Mouse (Mus musculus) thymus, adult 18-20 months (tissue): ENCODE measurements around the gene Pramef12.
A peak's percentile ranks its signal among the peaks of the same experiment; 100 is the strongest.
"Not testable (repeated sequence)": the region's sequence is repeated elsewhere in the genome, so short reads cannot be mapped to it uniquely, and the experiment has no call there.

Experiments used
- DNase-seq, 2 experiments: peaks; one replicate each; pipeline ENCODE4 v3.0.0; 2022; ENCODE audit warnings: mixed read lengths in 2 of 2

The Pramef12 gene

DNA sequence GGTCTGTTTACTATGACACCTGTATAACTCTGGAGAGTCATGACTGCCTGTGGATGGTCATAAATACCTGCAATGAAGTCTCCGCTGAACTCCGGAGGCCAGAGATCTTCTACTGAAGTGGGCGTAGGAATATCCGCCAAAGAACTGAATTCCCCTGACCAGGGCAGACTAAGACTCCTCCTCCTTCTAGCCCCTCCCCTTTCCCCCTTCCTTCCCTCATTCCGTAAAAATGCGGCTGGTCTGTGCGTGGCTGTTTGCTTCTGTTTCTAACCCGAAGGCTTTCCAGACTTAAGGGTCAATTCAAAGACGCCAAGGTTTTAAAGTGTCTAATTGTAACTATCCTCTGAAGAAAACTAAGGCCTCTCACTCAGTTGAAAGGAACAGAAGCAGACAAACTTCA, at the start of gene Pramef12:
Gene Pramef12 (minus strand): TSS at position 175 of the 400 bp plus-strand sequence.
- DNase-seq: no peak

DNA sequence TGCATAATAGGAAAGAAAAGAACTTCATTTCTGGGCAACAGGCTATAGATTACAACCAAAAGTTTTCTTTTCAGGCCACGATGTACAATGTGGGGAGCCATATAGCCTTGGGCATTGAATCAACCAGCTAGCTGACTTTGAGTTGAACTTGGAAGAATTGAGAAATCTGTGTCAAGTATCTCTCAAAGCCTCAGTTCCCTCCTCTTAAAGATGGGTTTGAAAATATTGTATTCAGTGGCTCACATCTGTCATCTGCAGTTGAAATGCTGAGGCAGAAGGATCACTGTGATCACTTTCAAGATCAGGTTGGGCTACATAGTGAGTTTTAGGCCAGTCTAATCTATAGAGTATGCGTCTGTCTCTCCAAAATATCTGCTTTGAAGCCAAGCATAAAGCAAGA, 45.0 kb upstream of the Pramef12 start, which contains the start of gene Gm9944:
Gene Gm9944 (minus strand): TSS at position 101 of the 400 bp plus-strand sequence.
- no peak for DNase-seq

- DNase-seq: no peak
Measured at GRCm38 (mm10) chr4:144448546-144448945, 40.3 kb upstream of the Pramef12 start.

GRCm38 (mm10) chr4:144441582-144441981, 33.3 kb upstream of the Pramef12 start:
- no peak for DNase-seq

DNA sequence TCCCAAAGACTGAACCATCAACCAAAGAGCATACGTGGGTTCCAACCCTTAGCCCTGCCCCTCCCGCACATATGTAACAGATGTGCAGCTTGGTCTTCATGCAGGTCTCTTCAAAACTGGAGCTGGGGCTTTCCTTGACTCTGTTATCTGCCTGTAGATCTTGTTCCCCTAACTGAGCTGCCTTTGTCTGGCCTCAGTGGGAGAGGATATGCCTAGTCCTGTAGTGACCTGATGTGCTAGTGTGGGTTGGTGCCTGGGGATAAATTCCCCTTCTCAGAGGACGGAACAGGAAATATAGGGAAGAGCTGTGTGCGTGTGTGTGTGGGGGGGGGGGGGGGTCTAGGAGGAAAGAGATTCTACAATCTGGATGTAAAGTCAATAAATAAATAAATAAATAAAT, 32.8 kb upstream of the Pramef12 start:
- no peak for DNase-seq

GRCm38 (mm10) chr4:144438672-144439071, 30.4 kb upstream of the Pramef12 start, which contains the start of gene 1700012P22Rik:
1700012P22Rik (minus strand) TSS chr4:144438772.
- no peak for DNase-seq

- DNase-seq: no peak
Measured at GRCm38 (mm10) chr4:144433216-144433615, 25.0 kb upstream of the Pramef12 start.

DNA sequence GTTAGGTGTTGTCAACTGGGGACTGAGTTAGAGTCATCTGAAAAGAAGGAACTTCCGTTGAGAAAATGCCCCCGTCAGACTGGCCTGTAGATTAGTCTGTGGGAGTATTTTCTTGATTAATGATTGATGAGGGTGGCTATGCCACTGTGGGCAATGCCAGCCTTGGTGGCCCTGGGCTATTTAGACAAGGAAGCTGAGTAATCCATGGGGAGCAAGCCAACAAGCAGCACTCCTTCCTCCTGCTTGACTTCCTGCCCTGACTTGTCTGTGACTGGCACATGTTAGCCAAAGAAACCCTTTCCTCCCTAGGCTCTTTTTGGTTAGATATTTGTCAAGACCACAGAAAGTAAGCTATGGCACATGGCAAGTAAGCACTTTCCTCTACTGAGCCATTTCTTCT, 22.5 kb upstream of the Pramef12 start:
- no peak for DNase-seq

- DNase-seq: no peak
Measured at GRCm38 (mm10) chr4:144428868-144429267, 20.6 kb upstream of the Pramef12 start.

DNA sequence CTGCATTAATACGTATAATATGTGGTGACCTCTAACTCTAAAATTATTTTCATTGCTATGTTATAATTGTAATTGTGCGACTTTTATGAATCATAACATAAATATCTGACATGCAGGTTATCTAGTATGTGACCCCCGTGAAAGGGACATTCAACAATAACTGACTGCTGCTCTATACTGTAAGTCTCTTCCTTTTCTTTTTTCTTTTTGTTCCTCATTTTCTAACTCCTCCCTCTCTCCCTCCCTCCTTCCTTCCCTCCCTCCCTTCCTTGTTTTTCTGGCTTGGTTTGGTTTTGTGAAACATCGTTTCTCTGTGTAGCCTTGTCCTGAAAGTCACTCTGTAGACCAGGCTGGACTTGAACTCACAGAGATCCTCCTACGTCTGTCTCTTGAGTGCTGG, 16.3 kb upstream of the Pramef12 start:
- no peak for DNase-seq

- DNase-seq: no peak
Measured at GRCm38 (mm10) chr4:144420644-144421043, 12.4 kb upstream of the Pramef12 start.

- DNase-seq: no peak
Measured at GRCm38 (mm10) chr4:144406261-144406660, 2.0 kb downstream of the Pramef12 start.

DNA sequence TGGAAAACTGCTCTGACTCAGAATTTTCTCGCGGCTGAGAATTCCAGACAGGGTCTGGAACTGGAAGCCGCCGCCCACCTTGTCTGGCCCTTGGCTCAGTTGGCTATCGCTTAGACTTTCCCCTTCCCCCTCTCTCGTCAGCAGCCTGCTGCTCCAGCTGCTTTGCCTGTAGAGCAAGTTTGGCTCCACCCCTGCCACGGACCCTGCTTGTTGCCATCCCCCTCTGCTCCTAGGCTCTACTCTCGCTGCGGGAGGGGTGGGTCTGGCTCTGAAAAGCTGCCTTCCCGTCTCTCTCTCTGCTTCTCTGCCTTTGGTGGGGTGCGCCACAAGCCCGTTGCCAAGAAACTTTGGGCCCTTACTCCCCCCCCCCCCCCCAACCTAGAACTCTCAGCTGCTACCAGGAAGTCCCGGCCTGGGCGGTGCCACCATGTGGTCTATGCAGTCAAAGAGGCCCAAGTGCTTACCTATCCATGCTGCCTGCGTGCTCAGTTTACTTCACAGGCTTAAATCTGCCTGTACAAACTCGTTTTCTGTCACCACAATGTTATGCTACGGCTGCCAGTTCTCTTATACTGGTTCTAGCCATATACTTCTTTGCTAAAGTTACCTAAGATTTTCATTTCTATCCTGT, 3.7 kb downstream of the Pramef12 start:
- DNase-seq: peak in 1 of 2 experiments; percentile 3

GRCm38 (mm10) chr4:144402712-144403111, 5.6 kb downstream of the Pramef12 start:
- DNase-seq: no peak

- no peak for DNase-seq
Measured at GRCm38 (mm10) chr4:144396316-144396715, 11.9 kb downstream of the Pramef12 start.

DNA sequence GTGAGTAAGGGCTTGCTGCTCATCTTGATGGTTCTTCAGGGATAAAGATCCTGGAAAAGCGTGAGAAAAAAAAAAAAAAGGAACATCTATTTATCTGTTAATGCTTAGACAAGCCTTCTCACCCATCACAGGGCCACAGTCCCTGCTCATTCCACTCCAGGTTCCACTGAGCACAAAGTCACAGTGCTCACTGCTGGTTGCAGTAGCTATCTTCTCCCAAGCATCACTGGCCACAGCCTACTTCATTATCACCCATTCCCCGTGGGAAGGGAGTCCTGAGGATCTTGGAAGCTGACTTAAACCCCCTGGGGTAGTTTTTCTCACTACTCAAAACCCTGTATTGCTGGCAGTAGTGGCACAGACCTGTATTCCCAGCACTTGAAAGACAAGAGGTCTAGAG, 30.4 kb downstream of the Pramef12 start, which contains the start of gene Pramef20:
Gene Pramef20 (minus strand): TSS at position 23 of the 400 bp plus-strand sequence.
- no peak for DNase-seq

DNA sequence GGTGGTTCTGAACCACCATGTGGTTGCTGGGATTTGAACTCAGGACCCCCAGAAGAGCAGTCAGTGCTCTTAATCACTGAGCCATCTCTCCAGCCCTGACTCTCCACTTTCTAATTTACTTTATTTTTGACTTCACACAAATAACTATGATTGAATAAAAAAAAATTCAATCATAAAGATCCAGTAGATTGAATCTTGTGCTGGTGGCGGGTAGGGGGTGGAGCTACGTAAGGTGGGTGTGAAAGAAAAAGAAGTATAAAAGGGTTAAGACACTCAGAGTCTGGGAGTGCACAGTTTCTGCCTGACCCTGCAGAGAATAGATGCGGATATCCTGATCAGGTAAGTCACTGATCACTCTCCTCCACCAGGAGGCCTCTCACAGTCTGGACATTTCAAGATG, 50.6 kb downstream of the Pramef12 start, which contains the start of gene Gm13119:
Gene Gm13119 (plus strand): TSS at position 301 of the 400 bp plus-strand sequence.
- DNase-seq: not testable (repeated sequence)
